Mouse (Mus musculus) heart, adult 9 months (tissue): ENCODE data around the gene Oosp2.

ENCODE experiments used
- DNase-seq, 2 experiments: peaks; one replicate each; pipeline ENCODE4 v3.0.0; 2022; ENCODE audit warnings: low spot score in 2 of 2

The Oosp2 gene

GRCm38 (mm10) chr19:11604603-11605002 is 55.8 kb downstream of the Oosp2 start, which contains the start of gene Ms4a6d:
Ms4a6d (minus strand) TSS chr19:11604849.
- DNase-seq, result peak in 1 of 2 experiments; percentile 16

- DNase-seq, result peak; percentile 31 to 41
Measured at GRCm38 (mm10) chr19:11602026-11602425, 58.3 kb downstream of the Oosp2 start.

GRCm38 (mm10) chr19:11601349-11601748 is 59.0 kb downstream of the Oosp2 start:
- no peak for DNase-seq
